Mouse (Mus musculus) right cerebral cortex, postnatal 36 days (tissue): ENCODE data around the gene Grm2.
"Not testable (repeated sequence)": the region's sequence is repeated elsewhere in the genome, so short reads cannot be mapped to it uniquely, and the experiment has no call there.

Experiments used
- DNase-seq, 2 experiments: peaks; one replicate each; pipeline ENCODE4 v3.0.0; 2022; ENCODE audit warnings: low spot score in 2 of 2, mixed read lengths in 1 of 2

Gene Grm2

DNA sequence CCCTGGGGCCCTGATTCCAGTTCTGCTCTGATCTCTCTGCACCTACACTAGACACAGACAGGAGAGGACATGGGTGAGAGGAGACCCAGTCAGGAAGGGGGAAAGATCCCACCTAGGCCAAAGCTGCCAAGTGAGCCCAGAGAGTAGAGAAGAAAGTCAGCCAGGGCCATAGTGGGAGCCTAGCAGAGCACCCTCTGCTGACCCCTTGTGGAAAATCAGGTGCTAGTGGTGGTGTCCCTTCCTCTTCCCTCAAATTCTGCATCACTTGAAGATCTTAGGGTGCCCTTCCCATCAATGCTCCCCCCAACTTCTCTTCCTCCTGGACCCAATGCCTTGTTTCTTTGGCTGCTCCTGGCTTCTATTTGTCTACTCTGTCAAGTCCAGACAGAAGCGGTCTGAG lies 3.2 kb downstream of the Grm2 start:
- no peak for DNase-seq

DNA sequence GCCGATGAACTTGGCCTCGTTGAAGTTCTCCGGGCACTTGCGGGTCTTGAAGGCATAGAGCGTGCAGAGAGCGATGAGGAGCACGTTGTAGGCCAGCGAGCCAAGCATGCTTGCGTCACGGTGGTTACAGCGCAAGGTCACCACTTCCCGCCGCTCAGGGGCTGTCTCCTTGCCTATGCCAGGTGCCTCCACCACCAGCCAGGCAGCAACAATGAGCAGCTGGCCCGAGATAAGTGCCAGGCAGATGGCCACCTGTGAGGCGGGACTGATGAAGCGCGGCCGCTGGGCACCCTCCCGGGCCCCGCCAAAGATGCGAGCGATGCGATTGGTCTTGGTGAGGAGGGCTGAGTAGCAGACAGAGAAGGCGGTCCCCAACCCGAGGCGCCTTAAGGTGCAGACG lies 8.7 kb downstream of the Grm2 start:
- DNase-seq: no peak

DNA sequence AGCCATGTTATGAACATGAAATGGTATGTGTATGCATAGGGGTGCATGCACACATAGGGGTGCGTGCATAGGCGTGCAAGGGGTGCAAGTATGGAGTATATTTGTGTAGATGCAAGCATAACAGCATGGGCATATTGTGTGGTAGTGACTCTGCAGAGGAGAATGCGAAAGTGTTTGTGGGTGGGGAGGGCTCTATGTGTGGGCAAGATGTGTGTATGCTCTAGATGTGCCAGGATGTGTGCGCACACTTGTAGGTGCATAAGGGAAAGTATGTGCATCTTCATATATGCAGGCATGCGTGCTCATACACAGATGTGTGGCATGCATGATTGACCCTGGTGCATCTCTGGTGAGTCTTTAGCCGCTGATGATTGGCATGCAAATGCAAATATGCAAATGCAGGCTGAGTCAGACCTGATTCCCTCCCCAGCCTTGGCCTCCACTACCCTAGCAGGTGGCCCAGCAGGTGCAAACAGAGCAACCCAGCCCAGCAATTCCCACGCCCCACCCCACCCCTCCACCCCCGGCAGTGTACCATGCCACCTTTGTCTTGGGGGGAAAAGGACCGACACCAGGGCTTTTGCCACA lies 10.1 kb downstream of the Grm2 start:
- DNase-seq: no peak

DNA sequence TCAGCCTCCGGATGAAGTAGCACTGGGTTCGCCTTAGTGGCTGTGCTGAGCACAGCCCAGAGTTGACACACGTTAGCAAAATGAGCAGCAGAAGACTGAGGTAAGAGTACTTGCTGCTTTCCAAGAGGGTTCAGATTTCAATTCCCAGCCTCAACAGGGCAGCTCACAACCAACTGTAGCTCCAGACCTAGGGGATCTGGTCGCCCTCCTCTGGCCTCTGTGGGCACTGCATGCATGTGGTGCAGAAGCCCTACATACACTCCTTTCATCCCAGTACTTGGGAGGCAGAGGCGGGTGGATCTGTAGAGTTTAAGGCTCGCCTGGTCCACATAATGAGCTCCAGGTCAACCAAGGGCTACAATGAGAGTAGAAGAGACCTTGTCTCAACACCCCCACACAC lies 12.1 kb downstream of the Grm2 start:
- DNase-seq: no peak

DNA sequence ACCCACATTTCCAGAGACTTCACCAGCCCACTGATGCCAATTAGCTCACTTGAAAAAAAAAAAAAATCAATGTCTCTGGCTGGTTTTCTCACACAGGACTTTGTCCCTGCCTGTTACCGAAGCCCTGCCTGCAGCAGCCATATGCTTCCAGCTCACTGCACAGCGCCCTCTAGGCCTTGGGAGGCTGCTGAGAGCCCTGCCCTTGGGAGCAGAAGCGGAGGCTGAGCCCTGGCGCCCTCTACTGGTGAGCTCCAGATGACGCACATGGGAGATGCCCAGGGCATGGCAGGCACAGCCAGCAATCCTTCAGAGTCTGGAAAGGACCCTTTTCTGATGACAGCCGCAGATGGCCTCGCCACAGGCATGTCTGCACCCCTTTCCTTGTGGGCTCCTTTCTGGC lies 12.8 kb downstream of the Grm2 start:
- DNase-seq: peak; percentile 59 to 62

DNA sequence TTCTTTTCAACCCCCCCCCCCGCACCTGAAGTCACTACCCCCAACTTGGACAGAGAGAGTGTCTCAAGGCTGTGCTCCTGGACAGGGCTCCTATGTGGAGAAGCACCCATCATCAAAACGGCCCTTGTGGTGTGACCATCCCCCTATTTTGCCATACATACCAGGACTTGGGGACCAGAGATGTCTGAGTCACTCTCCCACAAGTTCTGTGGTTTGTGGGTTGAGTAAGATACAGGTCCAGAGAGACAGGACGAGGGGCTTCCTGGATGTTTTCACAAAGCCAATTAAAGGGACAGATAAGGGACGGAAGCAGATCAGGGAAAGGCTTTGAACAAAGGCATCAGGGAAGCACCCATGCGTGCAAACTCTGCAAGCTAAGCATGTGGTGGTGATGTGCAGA lies 14.5 kb downstream of the Grm2 start:
- no peak for DNase-seq

DNA sequence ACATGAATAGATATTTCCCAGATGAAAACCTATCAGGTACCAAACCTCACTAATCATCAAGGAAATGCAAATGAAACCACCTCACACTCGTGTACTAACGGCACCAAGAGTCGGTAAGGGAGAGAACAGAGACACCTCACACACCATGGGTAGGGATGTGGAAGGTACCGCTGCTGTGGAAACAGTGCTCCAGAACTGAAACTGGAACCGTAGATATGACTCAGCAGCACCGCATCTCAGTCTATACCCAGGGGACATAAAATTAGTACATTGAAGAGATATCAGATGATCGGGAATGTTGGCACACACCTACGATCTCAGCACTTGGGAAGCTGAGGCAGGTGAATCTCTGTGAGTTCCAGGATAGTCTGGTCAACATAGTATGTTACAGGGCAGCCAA lies 17.7 kb downstream of the Grm2 start:
- DNase-seq: no peak

DNA sequence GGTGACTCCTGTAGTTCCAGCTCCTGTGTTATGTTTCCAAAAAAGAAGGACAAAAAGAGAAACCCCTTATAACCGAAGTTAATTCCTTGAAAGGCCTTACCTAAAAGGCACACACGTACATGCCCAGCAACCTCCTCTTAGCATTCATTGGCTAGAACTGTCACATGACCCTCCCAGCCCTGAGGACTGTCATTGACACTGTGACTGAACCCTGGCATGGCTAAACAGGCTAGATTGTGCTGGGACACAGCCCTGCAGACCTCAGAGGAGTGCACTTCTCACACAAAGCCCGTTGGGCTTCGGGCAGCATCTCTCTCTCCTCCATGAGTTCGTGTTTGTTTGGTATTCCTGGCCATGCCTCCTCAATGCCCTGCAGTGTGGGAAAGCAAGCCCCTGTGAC lies 23.7 kb downstream of the Grm2 start:
- no peak for DNase-seq

DNA sequence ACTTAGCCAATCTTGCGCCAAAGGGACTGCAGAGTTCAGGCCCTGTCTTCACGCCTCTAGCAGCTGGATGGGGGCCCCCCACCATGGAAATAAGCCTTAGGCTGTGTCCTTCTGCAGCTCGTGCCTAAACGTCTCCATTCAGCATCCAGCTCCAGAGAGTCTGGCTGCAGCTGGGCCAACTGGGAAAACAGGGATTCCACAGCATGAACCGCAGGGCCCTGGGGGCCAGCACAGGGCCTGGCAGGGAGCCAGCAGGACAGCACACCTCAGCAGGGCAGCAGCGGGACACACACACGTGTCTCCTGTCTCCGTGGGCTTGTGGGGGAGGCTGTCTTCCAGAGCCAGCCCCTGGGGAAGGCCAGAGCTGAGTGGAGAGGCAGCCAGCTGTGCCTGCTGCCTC lies 28.1 kb downstream of the Grm2 start:
- not testable (repeated sequence) for DNase-seq

DNA sequence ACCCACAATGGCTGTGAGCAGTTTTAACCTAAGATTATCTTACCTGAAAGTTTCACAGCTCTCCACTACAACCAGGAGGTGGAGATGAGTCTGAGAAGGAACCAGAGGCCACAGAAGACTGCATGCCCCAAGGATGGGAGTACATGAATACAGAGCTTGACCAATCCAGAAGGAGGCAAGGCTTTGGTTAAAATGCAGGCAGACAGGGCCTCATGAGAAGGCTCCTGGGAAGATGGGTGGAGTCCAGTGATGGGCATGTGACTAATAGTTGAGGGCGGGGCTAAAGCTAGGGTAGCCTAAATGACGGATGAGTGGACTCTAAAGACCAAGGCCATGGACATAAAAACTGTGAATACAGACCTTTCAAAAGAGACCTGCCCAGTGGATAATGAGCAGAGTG lies 29.6 kb downstream of the Grm2 start, which contains the start of gene Iqcf6:
Gene Iqcf6, plus strand, starts transcription at position 301 of the 400 bp plus-strand sequence.
- no peak for DNase-seq

DNA sequence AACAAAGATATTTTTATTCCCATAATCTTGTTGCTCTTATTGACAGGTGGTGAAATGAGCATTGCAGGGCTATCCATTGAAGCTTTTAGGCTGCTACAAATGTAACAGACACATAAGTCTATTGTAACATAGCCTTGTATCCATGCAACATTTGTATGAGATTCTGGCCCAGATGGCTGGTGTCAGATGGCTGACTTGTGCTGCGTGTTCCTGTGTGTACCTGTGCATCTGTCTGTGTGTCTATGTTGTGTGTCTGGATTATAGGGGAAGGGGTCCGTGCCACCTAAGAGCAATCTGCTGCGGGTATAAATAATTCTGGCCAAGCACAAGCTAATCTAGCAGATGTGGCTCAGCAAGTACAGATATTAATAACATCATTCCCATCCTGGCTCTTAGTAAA lies 38.4 kb downstream of the Grm2 start:
- DNase-seq: no peak

DNA sequence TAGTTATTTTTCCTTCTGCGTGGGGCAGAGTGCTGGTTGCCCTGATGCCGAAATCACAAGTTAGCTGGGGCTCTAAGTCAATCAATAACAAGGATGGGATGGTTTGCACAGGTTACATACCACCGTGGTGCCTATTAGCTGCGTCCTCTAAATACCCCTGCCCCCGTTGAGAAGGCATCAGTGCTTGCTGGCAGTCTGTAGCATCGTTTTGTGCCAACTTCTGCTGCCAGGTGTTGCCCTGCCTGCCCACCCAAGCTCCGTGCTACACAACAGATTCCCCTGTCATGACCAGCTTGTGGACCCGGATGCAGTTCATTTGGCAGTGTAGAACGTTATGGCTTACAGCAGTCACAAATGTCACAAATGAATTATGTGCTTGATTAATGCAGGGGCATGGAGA lies 39.6 kb downstream of the Grm2 start:
- DNase-seq: no peak

DNA sequence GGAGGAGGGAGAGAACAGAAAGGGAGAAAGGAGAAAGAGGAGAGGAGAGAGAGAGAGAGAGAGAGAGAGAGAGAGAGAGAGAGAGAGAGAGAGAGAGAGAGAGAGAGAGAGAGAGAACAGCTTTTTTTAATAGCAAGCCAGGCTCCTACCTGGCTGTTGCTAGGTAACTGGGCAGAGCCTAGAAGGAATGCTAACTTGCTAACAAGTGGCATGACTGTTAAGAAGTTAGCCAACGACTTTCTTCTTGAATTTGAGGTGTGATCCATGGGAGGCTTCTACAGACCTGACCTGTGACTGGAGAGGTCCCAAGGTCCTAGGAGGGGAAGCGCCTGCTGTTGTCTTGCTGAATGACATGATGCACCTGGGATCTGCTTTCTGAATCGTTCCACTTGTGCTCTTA lies 41.3 kb downstream of the Grm2 start:
- DNase-seq: no peak

DNA sequence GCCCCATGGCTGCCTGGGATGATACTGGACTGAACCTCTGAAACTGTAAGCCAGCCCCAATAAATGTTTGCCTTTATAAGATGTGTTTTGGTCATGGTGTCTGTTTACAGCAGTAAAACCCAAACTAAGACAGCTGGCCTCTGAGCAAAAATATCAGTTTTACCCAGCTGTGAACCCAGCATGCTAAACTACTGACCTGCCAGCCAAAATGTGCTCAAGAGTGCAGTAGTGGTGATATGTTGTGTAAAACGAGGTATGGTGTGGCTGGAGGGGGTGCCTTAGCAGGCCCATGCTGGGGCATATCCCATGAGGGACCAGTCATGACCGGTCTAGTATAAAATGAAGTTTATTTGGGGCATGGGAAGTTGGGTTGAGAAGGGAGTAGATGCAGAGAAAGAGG lies 41.9 kb downstream of the Grm2 start:
- no peak for DNase-seq

DNA sequence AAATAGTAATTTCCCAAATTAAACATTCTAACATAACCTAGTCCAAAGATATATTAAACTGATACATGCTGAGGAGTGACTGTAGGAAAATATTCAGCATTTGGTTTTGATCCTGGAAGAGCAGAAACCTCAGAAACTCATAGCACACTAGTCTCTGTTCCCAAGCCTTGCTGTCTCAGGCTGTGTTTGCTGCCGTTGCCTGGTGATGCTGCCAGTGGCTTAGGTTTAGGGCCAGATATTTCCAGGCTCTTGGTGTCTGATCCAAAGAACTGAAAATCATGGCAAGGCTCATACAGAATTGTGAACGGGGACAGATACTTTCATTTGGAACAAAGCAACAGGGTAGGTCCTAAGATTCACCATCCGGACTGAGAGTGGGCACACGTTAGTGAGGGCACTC lies 45.2 kb downstream of the Grm2 start:
- no peak for DNase-seq

DNA sequence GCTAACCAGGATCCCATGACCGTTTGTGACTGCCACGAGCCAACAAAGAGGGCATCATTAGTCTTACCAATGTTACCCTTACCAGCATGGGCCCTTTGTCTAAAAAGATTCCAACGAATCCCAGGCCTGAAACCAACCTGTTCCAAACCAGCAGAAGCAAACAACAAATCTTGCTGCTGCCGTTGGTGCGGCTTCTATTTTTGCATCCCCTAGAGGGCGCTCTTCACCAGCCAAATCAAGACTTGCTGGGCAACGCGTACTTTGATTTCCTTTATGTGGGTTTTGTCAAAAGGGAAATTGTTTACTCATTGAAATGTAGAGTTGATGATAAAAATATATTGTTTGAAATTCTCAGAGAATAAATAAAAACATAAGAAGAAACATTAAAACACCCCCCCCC lies 55.3 kb downstream of the Grm2 start:
- no peak for DNase-seq

DNA sequence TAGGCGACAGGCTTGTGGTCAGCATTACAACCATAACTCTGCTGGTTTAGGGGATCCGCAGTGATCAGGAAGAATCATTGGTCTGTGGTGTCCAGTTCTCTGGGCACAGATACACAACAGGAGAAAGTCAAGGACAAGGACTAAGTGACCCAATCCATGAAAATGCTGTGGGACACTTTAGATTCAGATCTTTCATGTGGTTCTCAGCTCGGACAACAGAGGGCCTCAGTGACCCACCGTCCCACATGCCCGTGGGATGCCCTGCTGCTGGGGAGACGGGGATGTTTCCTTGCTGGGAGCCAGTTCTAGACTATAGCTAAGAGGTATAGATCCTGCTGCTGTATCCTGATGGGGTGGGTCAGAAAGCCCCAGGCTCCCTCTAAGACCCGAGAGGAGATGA lies 57.4 kb downstream of the Grm2 start:
- DNase-seq: no peak

DNA sequence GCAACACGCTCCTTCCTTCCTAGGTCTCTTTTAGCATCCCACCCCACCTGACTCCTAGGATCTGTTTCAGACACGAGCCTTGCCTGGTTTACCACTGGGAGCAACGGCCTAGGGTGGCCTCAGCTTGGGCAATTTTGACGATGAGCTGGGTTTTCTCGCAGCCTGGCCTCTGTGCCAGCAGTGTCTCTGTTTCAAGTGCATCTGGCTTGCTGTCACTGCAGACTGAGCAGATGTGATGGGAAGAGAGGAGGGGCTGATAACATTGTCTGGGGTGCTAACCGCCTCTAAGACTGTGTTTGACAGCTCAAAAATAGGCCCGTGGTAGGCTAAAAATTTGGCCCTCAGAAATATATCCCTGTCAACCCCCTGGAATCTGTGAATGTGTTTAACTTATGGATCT lies 60.0 kb downstream of the Grm2 start:
- peak in 1 of 2 experiments; percentile 66 for DNase-seq

DNA sequence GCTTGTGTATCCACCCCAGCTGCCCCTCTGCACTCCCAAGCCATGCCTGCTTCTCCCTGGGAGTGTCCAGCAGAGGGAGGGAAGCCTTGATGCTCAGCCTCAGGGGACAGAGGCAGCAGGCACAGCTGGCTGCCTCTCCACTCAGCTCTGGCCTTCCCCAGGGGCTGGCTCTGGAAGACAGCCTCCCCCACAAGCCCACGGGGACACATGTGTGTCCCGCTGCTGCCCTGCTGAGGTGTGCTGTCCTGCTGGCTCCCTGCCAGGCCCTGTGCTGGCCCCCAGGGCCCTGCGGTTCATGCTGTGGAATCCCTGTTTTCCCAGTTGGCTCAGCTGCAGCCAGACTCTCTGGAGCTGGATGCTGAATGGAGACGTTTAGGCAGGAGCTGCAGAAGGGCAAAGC lies 60.5 kb downstream of the Grm2 start:
- DNase-seq: not testable (repeated sequence)
